Mouse (Mus musculus) CH12.LX (cell line): ENCODE data around the gene Adora2b. TPM values are rescaled to one million over a fixed set of nuclear protein-coding genes. Genes with fewer than 3 reads are reported as not detected.
A peak's percentile ranks its signal among the peaks of the same experiment; 100 is the strongest.

Experiments
- DNase-seq: peaks from one replicate; pipeline ENCODE4 v3.0.0-alpha.2; 2013; ENCODE audit errors: extremely low read depth
- H3K27ac ChIP-seq: 2 replicates; pipeline ENCODE4 v1.5.1; 2012; ENCODE audit warnings: low read depth, mild to moderate bottlenecking, control low read depth, moderate library complexity; ENCODE audit not compliant: insufficient read depth
- H3K27me3 ChIP-seq: replicated peaks from 2 replicates; pipeline ENCODE3; 2012; ENCODE audit warnings: inconsistent platforms
- H3K36me3 ChIP-seq, 2 experiments: replicated peaks in 1 of 2; 2 replicates each; pipeline versions ENCODE3 to v1.6.1; 2012; ENCODE audit warnings: inconsistent platforms in 1 of 2, low read length in 1 of 2, mild to moderate bottlenecking in 1 of 2, mixed read lengths in 1 of 2, moderate library complexity in 1 of 2; ENCODE audit not compliant: control insufficient read depth in 1 of 2, insufficient read depth in 1 of 2
- H3K4me1 ChIP-seq, 2 experiments: 2 replicates each; pipeline ENCODE4 v1.6.1; 2012; ENCODE audit warnings: inconsistent platforms in 1 of 2, moderate library complexity in 1 of 2; ENCODE audit not compliant: insufficient read depth in 2 of 2, control insufficient read depth in 1 of 2
- H3K4me2 ChIP-seq: 2 replicates; pipeline ENCODE4 v1.6.1; 2012; ENCODE audit warnings: low read depth, mild to moderate bottlenecking, control low read depth; ENCODE audit not compliant: poor library complexity, insufficient read depth, severe bottlenecking
- H3K4me3 ChIP-seq, 3 experiments: fragments of 150-350 bp in 1 of 3; sonication (generic) in 1 of 3; replicated peaks in 1 of 3; 2 replicates each; pipeline versions ENCODE3 to v1.5.1; 2011 to 2012; ENCODE audit warnings: low read depth in 2 of 3, low read length in 2 of 3, mild to moderate bottlenecking in 2 of 3, moderate library complexity in 2 of 3, control low read depth in 1 of 3, improper control_type of control experiment in 1 of 3, inconsistent platforms in 1 of 3, mixed read lengths in 1 of 3; ENCODE audit not compliant: poor library complexity in 1 of 3
- H3K79me2 ChIP-seq: replicated peaks from 2 replicates; pipeline ENCODE4 v1.6.1; 2012; ENCODE audit warnings: mild to moderate bottlenecking, moderate library complexity; ENCODE audit not compliant: control insufficient read depth, poor library complexity, insufficient read depth, severe bottlenecking; ENCODE audit errors: extremely low read depth
- H3K9ac ChIP-seq: 2 replicates; pipeline ENCODE4 v1.6.1; 2012; ENCODE audit warnings: low read depth, mild to moderate bottlenecking, control low read depth, moderate library complexity; ENCODE audit not compliant: insufficient read depth
- H3K9me3 ChIP-seq: replicated peaks from 2 replicates; pipeline ENCODE3; 2012; ENCODE audit warnings: low read length, inconsistent platforms, mixed read lengths
- BHLHE40 ChIP-seq: IDR thresholded peaks from 2 replicates; pipeline ENCODE4 v1.6.1; 2011; ENCODE audit warnings: mild to moderate bottlenecking, low read depth, low read length, improper control_type of control experiment
- CHD1 ChIP-seq: IDR thresholded peaks from 2 replicates; pipeline ENCODE4 v1.6.1; 2012; ENCODE audit warnings: low read depth, low read length, improper control_type of control experiment, inconsistent platforms
- CHD2 ChIP-seq: IDR thresholded peaks from 2 replicates; pipeline ENCODE4 v1.6.1; 2011; ENCODE audit warnings: low read length, improper control_type of control experiment
- E2F4 ChIP-seq: IDR thresholded peaks from 2 replicates; pipeline ENCODE4 v1.6.1; 2011; ENCODE audit warnings: low read depth, low read length, improper control_type of control experiment; ENCODE audit not compliant: insufficient replicate concordance
- ELF1 ChIP-seq: IDR thresholded peaks from 2 replicates; pipeline ENCODE4 v1.6.1; 2014; ENCODE audit warnings: low read depth, mild to moderate bottlenecking, inconsistent platforms, low read length, improper control_type of control experiment
- EP300 ChIP-seq: IDR thresholded peaks from 2 replicates; pipeline ENCODE4 v1.6.1; 2011; ENCODE audit warnings: low read length, improper control_type of control experiment
- ETS1 ChIP-seq: conservative IDR thresholded peaks from 2 replicates; pipeline ENCODE4 v1.6.1; 2012; ENCODE audit warnings: low read depth, mild to moderate bottlenecking, inconsistent platforms, low read length, improper control_type of control experiment, moderate library complexity
- GABPA ChIP-seq: IDR thresholded peaks from 2 replicates; pipeline ENCODE4 v1.6.1; 2012; ENCODE audit warnings: low read depth, low read length, improper control_type of control experiment, inconsistent platforms; ENCODE audit not compliant: insufficient replicate concordance
- IRF4 ChIP-seq: IDR thresholded peaks from 2 replicates; pipeline ENCODE4 v1.6.1; 2014; ENCODE audit warnings: low read depth, mild to moderate bottlenecking, inconsistent platforms, low read length, improper control_type of control experiment
- JUND ChIP-seq: conservative IDR thresholded peaks from 2 replicates; pipeline ENCODE4 v1.6.1; 2011; ENCODE audit warnings: low read depth, low read length, improper control_type of control experiment
- MAX ChIP-seq: IDR thresholded peaks from 2 replicates; pipeline ENCODE4 v1.6.1; 2011; ENCODE audit warnings: low read length, improper control_type of control experiment
- MEF2A ChIP-seq: IDR thresholded peaks from 2 replicates; pipeline ENCODE4 v1.6.1; 2014; ENCODE audit warnings: low read depth, mild to moderate bottlenecking, inconsistent platforms, low read length, improper control_type of control experiment, borderline replicate concordance
- POLR2AphosphoS2 ChIP-seq: IDR thresholded peaks from 2 replicates; pipeline ENCODE4 v1.6.1; 2011; ENCODE audit warnings: low read depth, low read length, improper control_type of control experiment
- RAD21 ChIP-seq: IDR thresholded peaks from 2 replicates; pipeline ENCODE4 v1.6.1; 2011; ENCODE audit warnings: low read depth, mild to moderate bottlenecking, low read length, improper control_type of control experiment, moderate library complexity
- SMC3 ChIP-seq: IDR thresholded peaks from 2 replicates; pipeline ENCODE4 v1.6.1; 2011; ENCODE audit warnings: low read depth, low read length, improper control_type of control experiment
- TBP ChIP-seq: conservative IDR thresholded peaks from 2 replicates; pipeline ENCODE4 v1.6.1; 2011; ENCODE audit warnings: low read depth, low read length, improper control_type of control experiment
- USF1 ChIP-seq: IDR thresholded peaks from 2 replicates; pipeline ENCODE4 v1.6.1; 2014; ENCODE audit warnings: low read depth, mild to moderate bottlenecking, inconsistent platforms, low read length, improper control_type of control experiment
- USF2 ChIP-seq: conservative IDR thresholded peaks from 2 replicates; pipeline ENCODE4 v1.6.1; 2011; ENCODE audit warnings: low read depth, low read length, improper control_type of control experiment
- dilution Hi-C: fragments of 300-500 bp; cut with MboI; formaldehyde crosslinking; loops from 2 replicates; pipeline ENCODE4 v1.14.3; 2020; ENCODE audit warnings: low sequenced_read_pairs; ENCODE audit not compliant: extremely low pct_unique_long_range_greater_than_20kb, extremely low pct_ligation_motif_present
- in situ Hi-C: fragments of 300-500 bp; cut with MboI; formaldehyde crosslinking; loops from 3 replicates; pipeline ENCODE4 v1.14.3; 2019; ENCODE audit warnings: low sequenced_read_pairs, low pct_ligation_motif_present, low pct_unique_long_range_greater_than_20kb, mixed read lengths
- polyA plus RNA-seq: library from polyadenylated mRNA; unstranded; fragments of >175 nt; gene quantifications from 2 replicates; pipeline ENCODE4 v1.2.1, GENCODE M21; 2012; ENCODE audit warnings: low read depth; ENCODE audit not compliant: insufficient read length
- total RNA-seq, 2 experiments: library from RNA; depleted of rRNA; stranded (reverse); fragments of 300-350 nt in 1 of 2; fragments of >200 nt in 1 of 2; gene quantifications; 2 replicates each; pipeline ENCODE4 v1.2.3; 2012 to 2014

The Adora2b gene
- total and polyA plus RNA-seq, 3 experiments = 0.77 to 1.7 (median 0.87) TPM

DNA sequence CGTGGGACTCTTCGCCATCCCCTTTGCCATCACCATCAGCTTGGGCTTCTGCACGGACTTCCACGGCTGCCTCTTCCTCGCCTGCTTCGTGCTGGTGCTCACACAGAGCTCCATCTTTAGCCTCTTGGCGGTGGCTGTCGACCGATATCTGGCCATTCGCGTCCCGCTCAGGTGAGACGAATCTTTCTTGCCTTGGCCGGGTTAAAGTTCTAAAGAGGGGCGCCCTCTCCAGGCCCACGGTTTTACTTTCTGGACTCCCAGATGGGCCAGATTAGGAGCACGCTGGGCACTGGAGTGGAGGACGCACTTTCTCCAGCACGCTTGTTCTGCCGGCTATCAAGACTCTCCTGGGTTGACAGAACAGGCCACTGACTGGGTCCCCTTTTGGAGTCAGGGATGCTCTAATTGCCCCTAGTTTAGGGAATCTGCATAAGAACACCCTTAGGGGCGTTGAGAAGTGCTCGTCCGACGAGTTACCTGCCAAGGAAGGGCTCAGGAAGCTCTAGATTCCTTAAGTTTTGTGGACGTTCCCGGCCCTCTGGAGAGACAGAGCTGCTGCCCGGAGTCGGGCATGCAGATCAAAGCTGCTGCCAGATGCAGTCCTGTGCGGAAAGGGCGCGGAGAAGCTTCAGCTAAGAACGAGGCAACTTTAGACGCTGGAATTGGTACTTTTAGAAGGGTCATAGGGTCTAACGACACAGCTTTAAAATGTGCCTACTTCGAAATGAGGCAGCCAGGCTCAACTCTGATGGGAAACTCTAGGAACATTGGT lies 668 bp downstream of the Adora2b start (continued):
- TF ChIP-seq CHD1 (no peak), ELF1 (no peak), MAX (peak; percentile 28; the same call in 1 of the 2 replicates), E2F4 (no peak), JUND (no peak), CHD2 (no peak), SMC3 (peak; percentile 72), IRF4 (no peak), ETS1 (no peak), RAD21 (peak; percentile 51), MEF2A (no peak), EP300 (no peak), POLR2AphosphoS2 (no peak), TBP (no peak)

DNA sequence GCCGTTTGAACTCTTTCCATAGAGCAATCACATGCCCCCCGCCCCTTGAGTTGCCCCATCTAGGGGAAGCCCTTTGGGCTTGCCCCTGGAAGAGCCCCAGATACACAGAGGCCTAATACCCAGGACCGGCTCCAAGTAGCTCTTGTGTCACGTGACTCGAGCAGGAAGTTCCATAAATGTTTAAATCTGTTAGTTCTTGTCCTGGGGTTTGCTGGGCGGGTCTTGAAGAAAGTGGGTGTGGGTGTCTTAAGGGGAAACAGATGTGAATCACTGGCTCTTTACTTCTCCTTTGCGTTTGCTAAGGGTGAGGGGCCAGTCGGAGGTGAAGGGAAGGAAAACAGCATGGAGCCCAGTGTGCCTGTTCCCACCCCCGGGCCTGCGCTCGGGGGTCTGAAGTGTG lies 2.3 kb downstream of the Adora2b start:
- Histone ChIP-seq H3K4me2 (no peak overlapping the region), H3K4me3 (no peak overlapping the region)
- TF ChIP-seq USF2 = peak; percentile 69
- no peak for TF ChIP-seq SMC3
- TF ChIP-seq E2F4 = no peak
- peak; percentile 76 for TF ChIP-seq USF1
- TF ChIP-seq GABPA = no peak
- 0 out of 2 replicates have a peak, but pooled peaks have one; percentile 53 for TF ChIP-seq BHLHE40

More for the DNA sequence above, 2.3 kb downstream of the Adora2b start:
- dilution Hi-C loops = no loop called here
- Histone ChIP-seq H3K36me3 (no peaks in the 10 kb centered on the region), H3K27ac (no peak overlapping the region), H3K27me3 (peaks cover 31% of the 10 kb centered on the region), H3K9me3 (peaks cover 8% of the 10 kb centered on the region), H3K9ac (no peak overlapping the region), H3K4me1 (peaks cover 0 to 33% of the 10 kb centered on the region in 2 experiments; a peak in 2 of 4 replicates), H3K79me2 (no peaks in the 10 kb centered on the region)
- no peak for DNase-seq
- in situ Hi-C loops = no loop called here
